Mouse (Mus musculus) CH12.LX (cell line): Measurements from ENCODE around the gene Prr13.

Source experiments
- CTCF ChIP-seq, 2 experiments: IDR thresholded peaks in 1 of 2; conservative IDR thresholded peaks in 1 of 2; 2 replicates each; pipeline ENCODE4 v1.5.1; 2011 to 2012; ENCODE audit warnings: low read depth in 2 of 2, low read length in 2 of 2, improper control_type of control experiment in 1 of 2, inconsistent platforms in 1 of 2, mild to moderate bottlenecking in 1 of 2, moderate library complexity in 1 of 2
- GABPA ChIP-seq: IDR thresholded peaks from 2 replicates; pipeline ENCODE4 v1.6.1; 2012; ENCODE audit warnings: low read depth, low read length, improper control_type of control experiment, inconsistent platforms; ENCODE audit not compliant: insufficient replicate concordance
- HCFC1 ChIP-seq: IDR thresholded peaks from 2 replicates; pipeline ENCODE4 v1.6.1; 2012; ENCODE audit warnings: low read depth, mild to moderate bottlenecking, inconsistent platforms, low read length, improper control_type of control experiment

DNA sequence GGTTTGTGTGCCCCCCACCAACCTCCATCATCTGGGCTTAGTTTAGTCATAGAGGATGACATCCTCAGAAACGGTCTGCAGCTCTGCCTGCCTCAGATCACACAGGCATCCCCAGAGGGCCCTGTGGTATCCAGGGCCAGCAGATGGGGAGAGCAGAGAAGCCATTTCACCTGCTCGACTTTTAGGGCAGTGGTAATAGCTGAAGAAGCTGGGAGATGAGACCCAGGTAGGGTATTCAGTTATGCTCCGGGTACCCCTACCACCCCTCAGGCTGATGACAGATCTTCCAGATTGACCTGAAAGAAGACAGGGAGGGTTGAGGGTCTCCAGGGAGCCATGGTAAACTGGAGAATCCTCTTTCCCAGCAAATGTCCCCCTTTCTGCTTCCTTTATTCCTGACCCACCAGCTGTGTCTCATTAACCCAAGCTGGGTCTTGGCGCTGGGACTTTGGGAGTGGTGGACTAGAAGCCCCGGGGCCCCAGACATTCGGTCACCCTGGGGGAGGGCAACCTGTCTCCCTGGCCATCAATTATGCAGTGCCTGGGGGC lies 52.5 kb downstream of the Prr13 start:
- TF ChIP-seq GABPA: no peak
- TF ChIP-seq HCFC1: no peak
- TF ChIP-seq CTCF (conservative IDR thresholded peaks at IDR 0.05 in 1 of 2, IDR thresholded peaks at IDR 0.05 in 1 of 2; ENCODE audit: low read depth in 2 of 2, low read length in 2 of 2): no peak
